Mouse (Mus musculus): ENCODE results near the gene AI837181.
"Not testable (repeated sequence)": the region's sequence is repeated elsewhere in the genome, so short reads cannot be mapped to it uniquely, and the experiment has no call there.

Gene AI837181

DNA sequence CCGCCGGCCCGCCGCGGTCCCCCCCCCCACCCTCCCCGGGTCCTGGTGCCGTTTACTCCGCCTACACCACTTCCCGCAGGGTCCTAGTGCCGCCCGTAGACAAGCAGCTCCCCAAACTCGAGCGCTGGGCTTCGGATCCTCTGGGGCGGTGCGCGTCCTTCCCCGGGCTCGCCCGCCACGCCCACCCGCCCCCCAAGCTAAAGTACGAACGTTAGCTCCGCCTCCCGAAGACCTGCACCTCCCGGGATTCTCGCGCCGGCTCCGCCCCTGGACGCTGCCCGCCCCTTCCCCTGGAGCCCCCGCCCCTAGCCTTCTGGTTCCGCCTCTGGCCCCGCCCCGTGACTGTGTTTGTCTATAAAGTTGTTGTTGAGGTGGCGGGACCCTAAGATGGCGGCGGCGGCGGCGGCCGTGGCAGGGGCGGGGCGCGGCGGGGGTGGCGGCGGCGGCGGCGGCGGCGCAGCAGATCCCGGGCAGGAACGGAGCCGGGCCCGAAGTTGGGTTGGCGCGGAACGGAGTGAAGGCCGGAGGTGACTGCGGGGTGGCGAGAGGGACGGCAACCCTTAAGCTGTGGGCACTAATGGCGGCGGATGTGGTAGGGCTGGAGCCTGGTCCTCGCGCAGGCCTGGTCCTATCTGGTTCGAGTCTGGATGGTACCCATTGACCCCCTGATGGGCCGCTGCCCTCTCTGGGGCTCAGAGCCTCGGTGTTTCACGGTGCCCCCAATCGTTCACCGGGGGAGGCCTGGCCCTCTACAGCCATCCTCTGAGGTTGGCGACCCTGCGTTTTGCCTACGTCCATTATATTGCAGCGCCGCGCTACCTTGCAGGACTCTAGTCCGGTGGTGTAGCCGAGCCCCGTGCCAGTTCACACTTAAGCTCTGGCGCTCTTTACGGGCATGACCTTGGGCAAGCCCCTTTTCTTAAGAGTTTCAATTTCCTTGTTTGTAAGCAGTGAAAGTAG lies at the start of gene AI837181, which contains the start of gene Drap1:
Gene AI837181, plus strand, starts transcription at position 363 of the 960 bp plus-strand sequence.
Gene Drap1, minus strand, starts transcription at position 198 of the 960 bp plus-strand sequence.
- in situ Hi-C loops (cut with MboI, MseI): no loop called here

GRCm38 (mm10) chr19:5377446-5377845 lies 47.5 kb upstream of the AI837181 start:
- in situ Hi-C loops (cut with MboI, MseI): no loop called here

DNA sequence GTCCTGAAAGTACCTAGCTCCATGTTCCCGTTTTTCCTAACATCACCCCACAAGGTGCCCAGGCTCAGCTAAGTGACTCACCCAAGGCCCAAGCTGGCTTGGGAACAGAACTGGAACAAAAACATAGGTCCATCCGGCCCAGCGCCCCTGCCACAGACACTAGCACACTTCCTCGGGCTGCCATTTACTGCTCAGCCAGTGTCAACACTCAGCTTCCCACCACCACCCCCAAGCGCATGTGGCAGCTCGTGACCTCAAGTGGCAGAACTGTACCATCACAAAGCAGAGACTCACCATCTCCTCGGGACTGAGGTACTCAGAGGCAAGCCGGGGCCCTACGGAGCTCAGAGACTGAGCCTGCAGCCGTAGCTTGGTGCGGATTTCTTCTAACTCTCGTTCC lies 41.6 kb upstream of the AI837181 start:
- in situ Hi-C loops (cut with MboI, MseI): no loop called here

DNA sequence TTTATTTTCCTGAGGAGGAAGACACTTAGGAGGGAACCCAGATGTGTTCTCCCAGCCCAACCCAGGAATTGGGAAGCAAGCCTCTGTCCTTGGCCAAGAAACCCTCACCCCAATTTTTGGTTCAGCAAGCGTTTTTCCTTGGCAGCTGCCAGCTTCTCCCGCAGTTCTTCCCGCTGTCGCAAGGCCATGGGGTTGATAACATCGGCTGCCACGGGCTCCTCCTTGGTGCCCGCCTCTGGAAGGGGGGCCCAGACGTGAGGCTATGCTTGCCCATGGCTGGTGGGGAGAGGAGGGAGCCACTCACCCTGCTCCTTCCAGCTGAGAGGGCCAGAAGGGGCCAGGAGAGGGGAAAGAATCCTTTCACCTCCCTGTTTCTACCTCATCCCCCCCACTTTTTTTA lies 40.2 kb upstream of the AI837181 start:
- in situ Hi-C loops (cut with MboI, MseI): no loop called here

GRCm38 (mm10) chr19:5388011-5388441 lies 36.9 kb upstream of the AI837181 start:
- in situ Hi-C loops (cut with MboI, MseI): no loop called here

DNA sequence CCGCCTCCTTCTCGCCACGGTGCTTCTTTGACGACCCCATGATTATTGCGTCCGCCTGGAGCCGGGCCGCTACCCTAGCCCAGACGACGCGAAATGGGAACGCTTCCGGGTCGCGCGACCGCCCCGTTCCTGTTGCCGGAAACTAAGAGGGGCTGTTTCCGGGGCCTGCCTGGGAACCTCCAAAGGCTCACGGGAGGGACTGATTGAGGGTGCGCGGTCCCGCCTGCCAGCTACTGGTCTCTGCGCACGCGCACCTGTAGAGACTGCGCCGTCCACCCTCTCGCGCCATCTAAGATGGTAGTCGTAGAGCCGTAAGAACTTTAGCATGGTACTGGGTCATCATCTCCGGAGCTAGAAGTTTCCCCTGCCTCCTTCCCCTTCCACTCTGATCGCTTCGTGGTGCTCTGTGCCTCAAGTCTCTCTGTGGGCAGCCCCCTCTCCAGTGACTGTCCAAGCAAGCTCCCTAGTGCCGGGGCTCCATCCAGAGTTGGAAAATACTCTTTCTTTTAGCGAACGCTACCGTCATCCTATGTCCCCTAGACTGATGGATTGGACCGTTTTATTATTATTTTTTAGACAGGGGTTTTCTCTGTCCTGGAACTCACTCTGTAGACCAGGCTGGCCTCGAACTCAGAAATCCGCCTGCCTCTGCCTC lies 36.2 kb upstream of the AI837181 start, which contains the start of gene Sart1:
Gene Sart1, minus strand, starts transcription at position 116 of the 655 bp plus-strand sequence.
- in situ Hi-C loops (cut with MboI, MseI): no loop called here

- in situ Hi-C loops (cut with MboI, MseI): no loop called here
Measured at GRCm38 (mm10) chr19:5389647-5390046, 35.3 kb upstream of the AI837181 start.

DNA sequence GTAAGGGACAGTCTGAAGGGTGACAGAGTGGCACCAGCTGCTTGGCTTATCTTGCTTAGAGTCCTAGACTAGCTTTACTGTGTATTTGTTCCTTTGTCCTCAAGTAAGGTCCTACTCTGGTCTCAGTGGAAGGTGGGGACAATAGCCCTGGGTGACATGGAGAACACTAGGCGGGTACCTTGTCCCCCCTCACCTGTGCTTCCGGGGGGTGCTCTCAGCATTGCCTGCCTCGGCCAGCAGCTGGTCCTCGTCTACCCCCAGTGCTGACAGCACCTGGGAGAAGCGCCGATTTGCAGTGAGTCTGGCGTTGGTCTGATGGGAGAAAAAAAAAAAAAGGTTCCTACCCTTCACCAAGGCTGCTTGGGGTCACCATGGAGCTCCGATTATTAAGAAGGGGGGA lies 34.5 kb upstream of the AI837181 start:
- in situ Hi-C loops (cut with MboI, MseI): no loop called here

- in situ Hi-C loops (cut with MboI, MseI): no loop called here
Measured at GRCm38 (mm10) chr19:5392892-5393291, 32.1 kb upstream of the AI837181 start.

DNA sequence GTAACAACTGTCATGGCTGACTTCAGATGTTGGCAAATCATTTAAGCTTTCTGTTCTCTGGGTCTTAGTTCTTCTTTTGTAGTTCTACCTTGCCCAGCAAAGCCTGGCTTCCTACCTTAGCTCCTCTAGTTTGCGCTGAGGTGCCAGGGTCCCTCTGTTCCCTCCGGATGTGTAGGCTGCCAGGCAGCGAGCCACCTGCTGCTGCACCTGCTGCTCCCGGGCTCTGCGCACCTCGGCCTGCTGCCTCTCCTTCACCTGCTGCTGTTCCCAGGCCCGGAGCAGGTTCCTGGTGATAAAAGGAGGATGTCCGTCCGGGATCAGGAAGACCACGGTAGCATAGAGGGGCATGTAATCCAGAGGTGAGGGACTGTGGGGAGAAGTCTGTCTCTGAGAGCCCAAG lies 30.8 kb upstream of the AI837181 start:
- in situ Hi-C loops (cut with MboI, MseI): no loop called here

- in situ Hi-C loops (cut with MboI, MseI): no loop called here
Measured at GRCm38 (mm10) chr19:5395371-5395770, 29.6 kb upstream of the AI837181 start.

GRCm38 (mm10) chr19:5401073-5401472 lies 23.9 kb upstream of the AI837181 start:
- in situ Hi-C loops (cut with MboI, MseI): not testable (repeated sequence)

DNA sequence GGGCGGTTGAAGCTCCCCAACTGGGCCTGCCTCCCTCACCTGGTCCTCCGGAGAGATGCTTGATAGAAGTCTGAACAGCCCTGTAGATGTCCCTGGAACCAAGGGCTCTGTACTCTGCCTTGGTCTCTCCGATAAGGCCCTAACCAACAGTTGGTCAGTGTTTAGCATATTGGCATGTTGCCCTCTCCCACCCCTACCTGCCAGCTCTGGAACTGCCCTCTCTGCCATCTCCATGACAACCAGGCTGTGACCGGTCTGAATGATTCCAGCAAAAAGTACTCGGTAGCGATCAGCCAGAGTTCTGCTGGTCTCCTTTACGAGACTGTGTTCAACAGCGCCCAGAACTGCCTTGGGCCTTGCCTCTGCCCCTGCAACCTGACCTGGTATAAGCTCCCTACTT lies 22.7 kb upstream of the AI837181 start, which contains the start of gene Tsga10ip:
Gene Tsga10ip, minus strand, starts transcription at position 234 of the 400 bp plus-strand sequence.
- in situ Hi-C loops (cut with MboI, MseI): no loop called here

- in situ Hi-C loops (cut with MboI, MseI): no loop called here
Measured at GRCm38 (mm10) chr19:5405924-5406323, 19.0 kb upstream of the AI837181 start.

DNA sequence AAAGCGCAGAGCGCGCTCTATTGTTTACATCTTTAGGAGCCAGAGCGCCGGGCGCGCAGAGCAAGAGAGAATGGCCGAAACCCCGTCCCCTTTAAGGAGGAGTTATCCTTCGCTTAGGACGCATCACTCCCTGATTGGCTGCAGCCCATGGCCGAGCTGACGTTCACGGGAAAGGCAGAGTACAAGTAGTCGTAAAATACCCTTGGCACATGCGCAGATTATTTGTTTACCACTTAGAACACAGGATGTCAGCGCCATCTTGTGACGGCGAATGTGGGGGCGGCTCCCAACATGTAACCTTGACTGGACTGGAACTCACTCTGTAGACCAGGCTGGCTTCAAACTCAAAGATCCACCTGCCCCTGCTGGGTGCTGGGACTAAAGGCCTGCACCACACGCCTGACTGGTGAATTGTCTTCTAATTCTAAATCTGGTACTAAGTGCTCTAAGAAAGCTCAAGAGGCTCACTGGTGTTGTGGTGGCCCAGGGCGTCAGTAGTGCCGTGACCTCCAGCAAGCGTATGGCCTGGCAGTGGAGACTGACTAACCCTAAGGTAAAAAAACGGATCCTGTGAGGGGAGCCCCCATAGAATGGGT lies 18.3 kb upstream of the AI837181 start:
- in situ Hi-C loops (cut with MboI, MseI): not testable (repeated sequence)

- in situ Hi-C loops (cut with MboI, MseI): no loop called here
Measured at GRCm38 (mm10) chr19:5407133-5407532, 17.8 kb upstream of the AI837181 start.

DNA sequence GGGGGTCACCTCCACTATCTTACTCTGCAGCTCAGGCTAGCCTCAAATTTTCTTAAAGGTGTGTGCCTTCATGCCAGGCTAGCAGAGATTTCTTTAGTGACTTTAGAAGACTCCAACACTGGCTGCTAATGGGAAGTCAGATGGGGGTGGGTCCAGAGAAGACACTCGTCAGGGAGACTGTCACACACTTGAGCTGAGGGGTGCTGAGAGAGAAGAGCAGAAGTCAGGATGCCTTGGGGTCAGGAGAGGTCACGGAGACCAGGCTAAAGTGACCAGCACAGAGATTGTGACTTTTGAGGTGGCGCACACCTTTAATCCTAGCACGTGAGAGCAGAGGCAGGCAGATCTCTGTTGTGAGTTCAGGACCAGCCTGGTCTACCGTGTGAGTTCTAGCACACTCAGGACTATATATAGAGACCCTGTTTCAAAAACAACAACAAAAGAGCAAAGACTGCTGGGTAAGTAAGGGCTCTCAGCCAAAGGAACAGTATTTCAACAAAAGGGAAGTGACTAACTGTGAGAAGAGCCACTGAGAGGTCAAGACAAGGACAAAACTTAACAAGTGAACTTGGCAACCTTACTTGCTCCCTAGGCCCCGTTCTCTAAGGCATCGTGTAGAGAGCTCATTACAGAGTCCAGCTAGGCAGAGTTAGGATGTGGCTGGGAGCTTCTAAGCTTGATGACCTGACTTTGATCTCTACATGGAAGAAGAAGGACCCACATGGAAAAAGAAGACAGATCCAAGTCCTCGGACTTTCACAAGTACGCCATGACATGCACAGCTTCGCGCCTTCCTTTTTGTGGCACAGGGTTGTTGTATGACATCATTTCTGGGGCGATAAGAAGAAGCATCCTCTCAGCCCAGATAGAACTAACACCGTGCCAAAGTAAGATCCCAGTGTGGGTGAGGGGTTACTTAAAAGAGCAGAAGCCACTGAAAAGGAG lies 16.6 kb upstream of the AI837181 start:
- in situ Hi-C loops (cut with MboI, MseI): no loop called here

- in situ Hi-C loops (cut with MboI, MseI): no loop called here
Measured at GRCm38 (mm10) chr19:5409068-5409467, 15.9 kb upstream of the AI837181 start.

- in situ Hi-C loops (cut with MboI, MseI): no loop called here
Measured at GRCm38 (mm10) chr19:5410641-5411040, 14.3 kb upstream of the AI837181 start.

DNA sequence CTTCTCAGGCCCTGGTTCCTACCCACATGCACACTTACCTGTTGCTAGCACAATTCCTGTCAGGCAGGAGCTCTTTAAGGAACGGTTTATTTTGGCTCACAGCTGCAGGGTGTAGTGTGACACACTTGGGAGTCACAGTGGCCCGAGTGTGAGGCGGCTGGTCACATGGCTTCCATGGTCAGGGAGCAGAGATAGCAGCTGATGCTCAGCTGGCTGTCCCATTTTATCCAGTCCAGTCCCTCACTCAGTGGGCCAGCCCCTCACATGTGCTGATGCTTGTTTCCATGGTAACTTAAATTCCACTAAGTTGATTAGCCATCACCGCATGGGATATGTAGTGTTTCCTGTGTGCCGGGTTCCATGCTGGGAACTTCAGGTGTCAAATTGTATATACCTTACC lies 13.0 kb upstream of the AI837181 start:
- in situ Hi-C loops (cut with MboI, MseI): no loop called here

DNA sequence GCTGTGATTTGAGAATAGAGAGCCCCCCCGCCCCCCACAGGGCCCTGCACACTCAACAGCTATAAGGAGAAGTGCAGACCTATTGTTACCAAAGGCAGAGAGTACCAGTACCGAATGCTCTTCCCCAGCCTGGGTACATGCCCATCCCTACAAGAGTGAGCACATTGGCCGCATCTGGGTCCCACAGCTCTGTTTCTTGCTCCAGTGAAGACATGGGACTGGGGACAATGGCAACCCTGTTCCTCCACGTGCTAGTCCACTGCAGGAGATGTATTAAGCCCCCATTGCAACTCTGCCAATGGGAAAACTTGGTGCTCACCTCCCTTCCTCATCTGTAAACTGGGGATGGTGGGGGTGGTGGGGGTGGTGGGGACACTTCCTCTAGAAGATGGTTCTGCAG lies 11.1 kb upstream of the AI837181 start:
- in situ Hi-C loops (cut with MboI, MseI): no loop called here

Measured in T-helper 2 cell (primary cell).